Mouse (Mus musculus): ENCODE results near the gene Itih3. TPM values are rescaled to one million over a fixed set of nuclear protein-coding genes. Genes with fewer than 3 reads are reported as not detected.

The Itih3 gene
- total and polyA plus RNA-seq, 2 experiments from 2014 or later = 5.3 to 6.1 TPM

DNA sequence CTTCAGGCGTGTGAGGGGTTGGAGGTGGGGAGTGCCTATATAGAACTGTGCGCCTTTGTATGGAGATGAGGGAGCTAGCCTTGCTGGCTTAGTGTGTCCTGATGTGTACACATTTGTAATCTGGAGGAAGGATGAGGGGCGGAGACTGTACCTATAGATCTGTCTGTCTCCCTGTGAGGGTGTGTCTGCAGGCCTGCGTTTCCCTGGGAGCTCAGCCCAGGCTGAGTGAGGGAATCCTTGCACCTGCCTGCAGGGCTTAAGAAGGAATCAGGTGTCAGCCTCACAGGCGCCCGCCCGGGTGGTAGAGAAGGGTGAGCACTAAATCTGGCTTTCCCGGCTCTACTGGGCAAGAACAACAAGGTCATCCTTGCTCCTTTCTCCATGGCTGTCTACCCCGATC is 43.8 kb downstream of the Itih3 start:
- H3K4me3 ChIP-seq (ENCODE audit: low read depth, low read length) = no peak overlapping the region
- TF ChIP-seq CTCF (IDR thresholded peaks at IDR 0.05) = no peak
- ATAC-seq (ENCODE audit: low FRiP score) (no peak), DNase-seq (ENCODE audit: low spot score) (no peak)
- no peak overlapping the region for H3K27ac ChIP-seq (ENCODE audit: low read depth, low read length)
- H3K9ac ChIP-seq (replicated peaks; ENCODE audit: low read length, poor library complexity, severe bottlenecking) = no peak overlapping the region
- H3K4me1 ChIP-seq (ENCODE audit: insufficient read depth, low read length) = no peaks in the 10 kb centered on the region
- WGBS = 60% methylated on average over 9 of the region's 9 CpGs
- no peaks in the 10 kb centered on the region for H3K9me3 ChIP-seq (ENCODE audit: low read length)
- peaks cover 4% of the 10 kb centered on the region; the same call in 1 of the 2 replicates for H3K36me3 ChIP-seq (ENCODE audit: insufficient read depth, low read length)
- H3K27me3 ChIP-seq (ENCODE audit: insufficient read depth, low read length) = no peaks in the 10 kb centered on the region
- H3K4me2 ChIP-seq (ENCODE audit: low read depth, low read length, poor library complexity, severe bottlenecking) = no peak overlapping the region

DNA sequence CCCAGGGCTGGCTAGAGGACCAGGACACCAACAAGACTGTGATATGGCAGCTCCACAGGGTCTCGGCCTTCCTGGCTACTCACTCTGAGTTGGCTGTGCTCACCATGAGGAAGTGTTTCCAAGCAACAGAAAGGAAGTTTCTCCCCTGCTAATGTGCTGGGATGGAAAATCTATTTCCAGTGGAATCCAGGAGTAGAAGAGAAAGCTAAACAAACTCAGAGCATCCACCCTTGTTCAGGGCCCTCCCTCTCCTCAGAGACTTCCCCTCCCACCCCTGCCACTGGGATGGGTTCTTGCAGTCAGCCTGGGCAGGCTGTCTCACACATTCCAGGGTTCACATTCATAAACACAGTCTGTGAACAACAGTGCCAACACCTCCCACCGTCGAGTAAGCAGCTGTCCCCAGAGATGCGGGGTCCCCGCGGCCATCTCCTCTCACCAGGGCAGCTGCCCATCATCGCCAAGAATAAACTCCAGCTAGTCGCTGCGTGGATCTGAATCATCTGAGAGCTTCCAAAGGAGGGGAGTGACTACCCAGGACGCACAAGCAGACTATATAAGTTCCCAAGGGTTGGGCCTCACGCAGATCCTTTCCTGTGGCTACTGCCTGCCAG is 44.5 kb downstream of the Itih3 start, which contains the start of gene Mustn1:
Gene Mustn1 (plus strand): TSS at position 243 of the 614 bp plus-strand sequence.
- Histone ChIP-seq H3K27me3 (ENCODE audit: insufficient read depth, low read length) (no peaks in the 10 kb centered on the region), H3K4me3 (ENCODE audit: low read depth, low read length) (no peak within 1 kb of the TSS), H3K4me1 (ENCODE audit: insufficient read depth, low read length) (no peaks in the 10 kb centered on the region), H3K27ac (ENCODE audit: low read depth, low read length) (no peak within 1 kb of the TSS), H3K36me3 (ENCODE audit: insufficient read depth, low read length) (peaks cover 10% of the 10 kb centered on the region; the same call in 1 of the 2 replicates), H3K9me3 (ENCODE audit: low read length) (no peaks in the 10 kb centered on the region), H3K9ac (replicated peaks; ENCODE audit: low read length, poor library complexity, severe bottlenecking) (no peak within 1 kb of the TSS), H3K4me2 (ENCODE audit: low read depth, low read length, poor library complexity, severe bottlenecking) (no peak within 1 kb of the TSS)
- 72% methylated on average over 11 of the region's 11 CpGs for WGBS
- no peak for TF ChIP-seq CTCF (IDR thresholded peaks at IDR 0.05)
- ATAC-seq (ENCODE audit: low FRiP score) (no peak), DNase-seq (ENCODE audit: low spot score) (no peak)

DNA sequence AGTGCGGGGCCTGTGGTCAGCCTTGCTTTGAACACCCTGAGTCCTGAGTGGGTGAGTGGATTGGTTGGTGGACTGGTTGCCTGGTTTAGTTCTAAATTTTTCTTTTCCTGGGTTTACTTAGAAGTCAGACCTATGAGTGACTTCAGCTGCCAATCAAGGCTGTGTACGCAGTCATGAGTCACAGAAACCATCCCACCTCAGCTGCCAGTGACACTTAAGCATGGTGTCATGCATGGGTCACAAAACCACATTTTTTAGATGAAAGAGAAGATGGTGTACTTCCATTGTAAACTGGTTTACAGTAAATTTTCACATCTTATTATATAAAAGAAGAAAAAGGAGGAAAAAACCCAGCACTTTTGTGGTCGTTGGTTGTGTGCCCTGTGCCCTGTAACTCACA is 45.7 kb downstream of the Itih3 start:
- Histone ChIP-seq H3K27me3 (ENCODE audit: insufficient read depth, low read length) (no peaks in the 10 kb centered on the region), H3K9me3 (ENCODE audit: low read length) (no peaks in the 10 kb centered on the region), H3K4me3 (ENCODE audit: low read depth, low read length) (no peak overlapping the region), H3K4me1 (ENCODE audit: insufficient read depth, low read length) (no peaks in the 10 kb centered on the region), H3K27ac (ENCODE audit: low read depth, low read length) (no peak overlapping the region), H3K4me2 (ENCODE audit: low read depth, low read length, poor library complexity, severe bottlenecking) (no peak overlapping the region), H3K9ac (replicated peaks; ENCODE audit: low read length, poor library complexity, severe bottlenecking) (no peak overlapping the region), H3K36me3 (ENCODE audit: insufficient read depth, low read length) (peaks cover 15% of the 10 kb centered on the region)
- DNase-seq (ENCODE audit: low spot score) = no peak
- WGBS = 95% methylated on average over 3 of the region's 3 CpGs
- no peak for TF ChIP-seq CTCF (IDR thresholded peaks at IDR 0.05)
- ATAC-seq (ENCODE audit: low FRiP score) = no peak

DNA sequence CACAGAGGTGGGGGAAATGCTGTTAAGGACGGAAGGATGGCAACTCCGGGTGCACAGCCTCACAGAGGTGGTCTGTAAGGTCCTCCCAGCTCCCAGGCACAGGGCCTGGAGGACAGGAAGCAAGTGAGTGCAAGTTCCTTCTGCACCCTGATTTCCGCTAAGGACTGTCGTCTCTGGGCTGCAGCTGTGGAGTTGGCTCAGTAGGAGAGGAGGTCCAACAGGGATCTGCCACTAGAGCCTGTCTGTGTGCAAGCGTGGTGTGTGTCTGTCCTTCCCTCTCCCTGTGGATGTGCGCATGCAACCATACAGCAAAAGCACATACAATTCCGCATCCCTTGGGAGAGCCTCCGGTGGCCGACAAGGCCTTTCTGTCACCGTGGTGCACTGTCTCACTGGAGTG is 47.1 kb downstream of the Itih3 start:
- peaks cover 24% of the 10 kb centered on the region for H3K36me3 ChIP-seq (ENCODE audit: insufficient read depth, low read length)
- ATAC-seq (ENCODE audit: low FRiP score) (no peak), DNase-seq (ENCODE audit: low spot score) (no peak)
- WGBS = 90% methylated on average over 10 of the region's 10 CpGs
- no peaks in the 10 kb centered on the region for H3K9me3 ChIP-seq (ENCODE audit: low read length)
- H3K4me3 ChIP-seq (ENCODE audit: low read depth, low read length) = no peak overlapping the region
- no peak overlapping the region for H3K9ac ChIP-seq (replicated peaks; ENCODE audit: low read length, poor library complexity, severe bottlenecking)
- H3K27me3 ChIP-seq (ENCODE audit: insufficient read depth, low read length) = no peaks in the 10 kb centered on the region
- no peak for TF ChIP-seq CTCF (IDR thresholded peaks at IDR 0.05)
- H3K4me2 ChIP-seq (ENCODE audit: low read depth, low read length, poor library complexity, severe bottlenecking) = no peak overlapping the region
- no peak overlapping the region for H3K27ac ChIP-seq (ENCODE audit: low read depth, low read length)
- no peaks in the 10 kb centered on the region for H3K4me1 ChIP-seq (ENCODE audit: insufficient read depth, low read length)

DNA sequence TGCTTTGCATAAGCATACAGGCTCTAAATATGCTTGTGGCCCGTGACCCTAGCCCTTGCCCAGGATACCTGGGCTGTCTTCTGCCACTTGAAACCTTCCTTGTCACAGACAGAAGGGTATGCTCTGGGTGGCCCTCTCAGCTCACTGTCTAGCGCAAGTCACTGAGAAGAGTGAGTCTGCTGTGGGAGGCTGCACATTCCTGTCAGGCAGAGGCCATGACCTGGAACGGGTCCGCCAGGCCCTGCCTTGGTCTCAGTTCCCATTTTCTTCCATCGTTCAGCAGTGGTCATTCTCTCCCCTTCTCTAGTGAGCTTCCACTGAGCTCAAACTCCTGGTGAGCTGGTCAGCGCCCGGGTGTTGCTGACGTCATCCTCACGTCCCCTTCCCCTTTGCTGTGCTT is 47.6 kb downstream of the Itih3 start:
- Histone ChIP-seq H3K4me3 (ENCODE audit: low read depth, low read length) (no peak overlapping the region), H3K9ac (replicated peaks; ENCODE audit: low read length, poor library complexity, severe bottlenecking) (no peak overlapping the region), H3K4me1 (ENCODE audit: insufficient read depth, low read length) (no peaks in the 10 kb centered on the region), H3K4me2 (ENCODE audit: low read depth, low read length, poor library complexity, severe bottlenecking) (no peak overlapping the region), H3K9me3 (ENCODE audit: low read length) (no peaks in the 10 kb centered on the region), H3K36me3 (ENCODE audit: insufficient read depth, low read length) (peaks cover 29% of the 10 kb centered on the region), H3K27ac (ENCODE audit: low read depth, low read length) (no peak overlapping the region), H3K27me3 (ENCODE audit: insufficient read depth, low read length) (no peaks in the 10 kb centered on the region)
- DNase-seq (ENCODE audit: low spot score) (no peak), ATAC-seq (ENCODE audit: low FRiP score) (no peak)
- 82% methylated on average over 9 of the region's 9 CpGs for WGBS
- no peak for TF ChIP-seq CTCF (IDR thresholded peaks at IDR 0.05)

DNA sequence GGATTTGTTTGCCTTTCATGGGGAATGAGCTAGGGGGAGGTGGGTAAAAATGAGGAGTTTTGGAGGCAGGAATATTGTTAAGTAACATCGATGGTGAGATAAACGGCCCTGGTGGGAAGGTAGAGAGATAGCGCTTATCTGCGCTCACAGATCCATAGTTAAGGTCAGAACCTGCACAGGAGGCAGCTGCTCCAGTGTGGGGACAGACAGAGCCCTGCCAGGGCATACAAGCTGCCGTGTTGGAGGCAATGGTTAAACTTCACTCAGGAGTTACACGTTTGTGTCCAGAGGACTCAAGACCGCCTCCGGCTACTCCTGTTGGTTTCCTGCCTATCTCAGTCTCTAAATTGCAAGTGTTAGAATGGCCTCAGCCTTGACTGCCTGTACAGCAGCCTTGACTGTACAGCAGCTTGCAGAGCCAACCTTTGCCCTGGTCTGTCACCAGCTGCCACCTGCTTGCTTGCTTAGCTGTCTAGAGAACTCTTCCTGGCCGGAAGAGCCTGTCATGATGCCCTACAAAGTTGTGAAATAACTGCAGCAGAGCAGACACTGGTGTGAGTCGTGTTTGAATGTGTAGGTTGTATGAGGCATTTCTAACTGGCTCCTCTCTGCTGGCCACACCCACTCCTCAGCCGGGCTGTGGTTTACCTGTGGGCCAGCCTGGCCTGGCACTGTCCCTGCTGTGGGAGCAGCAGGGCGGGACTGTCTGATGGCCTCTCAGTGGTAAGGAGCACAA is 48.3 kb downstream of the Itih3 start:
- no peak overlapping the region for H3K27ac ChIP-seq (ENCODE audit: low read depth, low read length)
- H3K9ac ChIP-seq (replicated peaks; ENCODE audit: low read length, poor library complexity, severe bottlenecking) = no peak overlapping the region
- DNase-seq (ENCODE audit: low spot score) = no peak
- no peak overlapping the region for H3K4me2 ChIP-seq (ENCODE audit: low read depth, low read length, poor library complexity, severe bottlenecking)
- peaks cover 29% of the 10 kb centered on the region for H3K36me3 ChIP-seq (ENCODE audit: insufficient read depth, low read length)
- H3K4me1 ChIP-seq (ENCODE audit: insufficient read depth, low read length) = no peaks in the 10 kb centered on the region
- no peak for ATAC-seq (ENCODE audit: low FRiP score)
- no peaks in the 10 kb centered on the region for H3K27me3 ChIP-seq (ENCODE audit: insufficient read depth, low read length)
- TF ChIP-seq CTCF (IDR thresholded peaks at IDR 0.05) = no peak
- no peaks in the 10 kb centered on the region for H3K9me3 ChIP-seq (ENCODE audit: low read length)
- no peak overlapping the region for H3K4me3 ChIP-seq (ENCODE audit: low read depth, low read length)
- 90% methylated on average over 12 of the region's 12 CpGs for WGBS

All from midbrain, postnatal 0 days (tissue).